Mouse (Mus musculus) liver, adult 2 months (tissue): Measurements from ENCODE around the gene Pik3r6. TPM values are rescaled to one million over a fixed set of nuclear protein-coding genes. Genes with fewer than 3 reads are reported as not detected.

Experiments
- DNase-seq: peaks from one replicate; pipeline ENCODE4 v3.0.0-alpha.2; 2011; ENCODE audit warnings: low read depth, low spot score; ENCODE audit errors: extremely low read depth
- H3K27ac ChIP-seq: fragments of 200-500 bp; replicated peaks from 2 replicates; pipeline ENCODE4 v1.5.1; 2012; ENCODE audit warnings: low read depth, mild to moderate bottlenecking, control low read depth, inconsistent platforms, low read length; ENCODE audit not compliant: insufficient read depth
- H3K27me3 ChIP-seq: fragments of 200-500 bp; 2 replicates; pipeline ENCODE4 v1.6.1; 2012; ENCODE audit warnings: mild to moderate bottlenecking, moderate library complexity, low read length, inconsistent platforms; ENCODE audit not compliant: control insufficient read depth, insufficient read depth
- H3K36me3 ChIP-seq: fragments of 200-500 bp; 2 replicates; pipeline ENCODE4 v1.6.1; 2012; ENCODE audit warnings: low read length, inconsistent platforms; ENCODE audit not compliant: control insufficient read depth, insufficient read depth
- H3K4me1 ChIP-seq: fragments of 200-500 bp; 2 replicates; pipeline ENCODE4 v1.6.1; 2011; ENCODE audit warnings: low read length; ENCODE audit not compliant: control insufficient read depth, insufficient read depth
- H3K4me3 ChIP-seq: fragments of 200-500 bp; 2 replicates; pipeline ENCODE4 v1.5.1; 2011; ENCODE audit warnings: low read depth, mild to moderate bottlenecking, control low read depth, low read length, moderate library complexity; ENCODE audit not compliant: insufficient read depth
- H3K79me2 ChIP-seq: fragments of 200-500 bp; 2 replicates; pipeline ENCODE4 v1.6.1; 2012; ENCODE audit warnings: inconsistent platforms, mild to moderate bottlenecking, low read length, moderate library complexity; ENCODE audit not compliant: control insufficient read depth, insufficient read depth
- H3K9ac ChIP-seq: fragments of 200-500 bp; 2 replicates; pipeline ENCODE4 v1.6.1; 2012; ENCODE audit warnings: low read depth, mild to moderate bottlenecking, control low read depth, inconsistent platforms, low read length
- CTCF ChIP-seq: fragments of 200-500 bp; IDR thresholded peaks from 2 replicates; pipeline ENCODE4 v1.5.1; 2011; ENCODE audit warnings: low read depth, low read length, control low read depth
- POLR2A ChIP-seq: fragments of 200-500 bp; IDR thresholded peaks from 2 replicates; pipeline ENCODE4 v1.6.1; 2011; ENCODE audit warnings: low read length, control low read depth; ENCODE audit not compliant: insufficient read depth; ENCODE audit errors: extremely low read depth
- WGBS: fragments of 180-500 bp; shearing (Covaris S2); methylation state at CpG from one replicate; pipeline ENCODE4 v1.1.7; 2018; 5-methylcytosine and 5-hydroxymethylcytosine counted together
- polyA plus RNA-seq: library from polyadenylated mRNA; depleted of rRNA; stranded (reverse); fragments of >200 nt; gene quantifications from 2 replicates; pipeline ENCODE4 v1.2.3, GENCODE M21; 2012
- total RNA-seq: library from RNA; depleted of rRNA; stranded (reverse); fragments of >200 nt; gene quantifications from 2 replicates; pipeline ENCODE4 v1.2.3, GENCODE M21; 2014

Pik3r6 gene
- total and polyA plus RNA-seq, 2 experiments = 0.73 to 0.74 TPM

GRCm38 (mm10) chr11:68519362-68519761, 16.5 kb downstream of the Pik3r6 start:
- H3K79me2 ChIP-seq = no peaks in the 10 kb centered on the region
- no peak overlapping the region for H3K4me3 ChIP-seq
- no peak for TF ChIP-seq POLR2A
- no peak for TF ChIP-seq CTCF
- H3K27ac ChIP-seq = no peak overlapping the region
- H3K36me3 ChIP-seq = no peaks in the 10 kb centered on the region
- WGBS = 93% methylated on average over 4 of the region's 4 CpGs
- no peaks in the 10 kb centered on the region; the same call in 1 of the 2 replicates for H3K27me3 ChIP-seq
- no peak for DNase-seq
- H3K9ac ChIP-seq = no peak overlapping the region
- H3K4me1 ChIP-seq = no peaks in the 10 kb centered on the region

DNA sequence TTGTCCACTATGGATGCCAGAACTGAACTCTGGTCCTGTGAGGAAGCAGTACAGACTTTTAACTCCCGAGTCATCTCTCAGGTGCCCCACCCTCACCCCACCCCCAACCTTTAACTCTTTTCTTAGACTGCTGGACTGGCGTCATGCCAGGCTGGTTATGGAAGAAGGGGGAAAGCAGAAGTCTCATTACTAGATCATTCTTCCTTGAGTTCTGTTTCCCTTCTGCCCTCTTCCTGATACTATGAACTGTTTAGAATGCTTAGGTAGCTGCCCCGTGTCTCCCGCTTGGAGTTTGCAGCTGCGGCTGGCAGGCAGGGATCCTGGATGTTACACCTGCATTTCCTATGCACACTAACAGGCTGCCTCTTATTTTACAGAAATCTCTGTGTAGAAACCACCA, 17.0 kb downstream of the Pik3r6 start:
- no peak for TF ChIP-seq CTCF
- no peak for TF ChIP-seq POLR2A
- no peaks in the 10 kb centered on the region; the same call in 1 of the 2 replicates for H3K27me3 ChIP-seq
- H3K27ac ChIP-seq = no peak overlapping the region
- no peak overlapping the region for H3K9ac ChIP-seq
- WGBS = 86% methylated on average over 5 of the region's 5 CpGs
- H3K4me1 ChIP-seq = no peaks in the 10 kb centered on the region
- H3K36me3 ChIP-seq = no peaks in the 10 kb centered on the region
- no peaks in the 10 kb centered on the region for H3K79me2 ChIP-seq
- no peak overlapping the region for H3K4me3 ChIP-seq
- no peak for DNase-seq

DNA sequence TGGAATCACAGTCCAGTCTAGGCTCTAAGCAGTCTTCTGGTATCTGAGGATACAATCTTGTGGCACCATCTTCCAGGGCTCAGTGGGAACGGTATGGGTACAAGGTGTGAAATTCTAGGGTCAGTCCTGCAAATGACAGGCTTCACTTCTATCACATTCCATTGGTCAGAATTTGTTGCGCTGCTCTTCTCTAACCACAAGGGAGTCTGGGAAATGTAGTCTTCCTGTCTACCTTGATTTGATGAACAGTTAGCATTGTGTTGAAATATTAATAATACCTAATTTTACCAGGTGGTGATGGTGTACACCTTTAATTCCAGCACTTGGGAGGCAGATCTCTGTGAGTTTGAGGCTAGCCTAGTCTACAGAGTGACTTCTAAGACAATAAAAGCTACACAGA, 17.6 kb downstream of the Pik3r6 start:
- H3K27me3 ChIP-seq = no peaks in the 10 kb centered on the region
- H3K4me1 ChIP-seq = no peaks in the 10 kb centered on the region
- no peak overlapping the region for H3K27ac ChIP-seq
- TF ChIP-seq CTCF = no peak
- TF ChIP-seq POLR2A = no peak
- no peaks in the 10 kb centered on the region for H3K36me3 ChIP-seq
- DNase-seq = no peak
- no peak overlapping the region for H3K9ac ChIP-seq
- no peak overlapping the region for H3K4me3 ChIP-seq
- 86% methylated on average over 2 of the region's 2 CpGs for WGBS
- no peaks in the 10 kb centered on the region for H3K79me2 ChIP-seq

DNA sequence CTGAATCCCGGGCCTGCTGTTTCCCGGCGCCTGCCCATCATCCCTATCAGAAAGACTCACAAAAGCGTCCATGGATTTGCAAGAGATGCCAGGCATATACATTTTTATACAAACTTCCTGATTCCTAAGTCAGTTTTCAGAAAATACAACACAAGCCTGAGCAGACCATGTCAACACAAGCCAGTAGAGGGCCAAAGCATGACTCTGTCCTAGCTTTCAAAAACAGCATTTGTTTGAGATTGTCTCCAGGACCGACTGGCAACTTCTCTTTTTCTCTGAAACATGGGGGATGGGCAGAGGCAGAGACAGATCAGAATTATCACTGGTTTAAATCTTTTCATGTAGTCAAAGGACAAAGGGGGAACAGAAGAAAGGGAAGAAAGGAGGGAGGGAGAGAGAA, 18.5 kb downstream of the Pik3r6 start:
- DNase-seq = no peak
- Histone ChIP-seq H3K27me3 (no peaks in the 10 kb centered on the region), H3K9ac (no peak overlapping the region), H3K4me3 (no peak overlapping the region), H3K4me1 (no peaks in the 10 kb centered on the region), H3K36me3 (no peaks in the 10 kb centered on the region), H3K27ac (no peak overlapping the region), H3K79me2 (no peaks in the 10 kb centered on the region)
- WGBS = 79% methylated on average over 5 of the region's 5 CpGs
- TF ChIP-seq POLR2A = no peak
- TF ChIP-seq CTCF = no peak

DNA sequence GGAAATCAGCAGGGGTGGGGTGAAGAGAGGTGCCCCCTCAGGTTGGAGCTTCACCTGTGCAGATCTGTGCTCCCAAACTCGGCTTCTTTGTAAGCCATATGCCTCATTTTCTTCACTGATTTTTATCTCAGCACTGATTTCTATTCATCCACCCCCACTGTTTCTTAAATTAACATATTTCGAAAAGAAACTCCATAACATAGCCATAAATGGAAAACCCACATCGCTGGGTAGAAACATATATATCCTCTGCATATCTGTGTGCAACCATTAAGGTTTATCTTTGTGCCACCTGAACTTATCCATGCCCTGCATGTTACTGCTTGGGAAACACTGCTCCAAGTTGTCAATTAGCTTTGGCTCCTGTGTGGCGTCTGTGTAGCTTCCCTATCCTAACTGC, 23.6 kb downstream of the Pik3r6 start:
- DNase-seq = no peak
- H3K27ac ChIP-seq = no peak overlapping the region
- H3K36me3 ChIP-seq = no peaks in the 10 kb centered on the region
- WGBS = 72% methylated on average over 4 of the region's 4 CpGs
- no peak for TF ChIP-seq POLR2A
- TF ChIP-seq CTCF = no peak
- no peaks in the 10 kb centered on the region for H3K4me1 ChIP-seq
- no peaks in the 10 kb centered on the region for H3K27me3 ChIP-seq
- H3K4me3 ChIP-seq = no peak overlapping the region
- no peaks in the 10 kb centered on the region for H3K79me2 ChIP-seq
- H3K9ac ChIP-seq = no peak overlapping the region

DNA sequence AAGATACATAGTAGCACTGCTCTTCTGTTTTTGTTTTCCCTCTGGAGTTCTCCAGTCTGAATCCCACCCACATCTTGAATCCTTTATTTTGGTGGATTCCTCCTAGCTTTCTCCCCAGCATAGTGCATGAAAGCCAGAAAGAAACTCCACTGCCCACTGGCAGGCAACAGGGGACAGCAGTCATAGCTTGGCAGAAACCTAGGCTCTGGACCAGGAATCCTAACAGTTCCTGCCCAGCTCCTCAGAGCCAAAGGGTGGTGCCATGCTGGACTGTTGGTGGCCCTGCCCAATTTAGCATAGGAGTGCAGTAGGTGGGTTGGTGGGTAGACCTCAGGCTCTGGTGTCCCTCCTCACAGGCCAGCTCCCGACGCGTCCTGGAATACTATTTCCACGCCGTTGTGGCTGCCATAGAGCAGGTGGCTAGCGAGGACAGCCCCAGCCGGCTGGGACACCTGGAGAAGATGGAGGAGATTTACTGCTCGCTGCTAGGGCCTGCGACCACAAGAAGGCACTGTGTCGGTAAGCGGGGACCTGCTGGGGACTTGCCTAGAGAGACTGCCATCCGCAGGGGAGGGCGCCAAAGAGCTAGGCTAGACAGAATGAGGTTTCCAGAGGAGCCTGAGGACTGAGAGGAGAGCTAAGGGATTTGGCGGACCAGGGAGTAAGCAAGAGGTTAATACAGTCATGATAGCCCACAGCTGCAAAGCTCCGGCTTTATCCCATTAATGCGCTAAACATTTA, 28.4 kb downstream of the Pik3r6 start:
- H3K27ac ChIP-seq = no peak overlapping the region
- no peaks in the 10 kb centered on the region for H3K4me1 ChIP-seq
- no peak overlapping the region for H3K9ac ChIP-seq
- no peaks in the 10 kb centered on the region for H3K27me3 ChIP-seq
- no peaks in the 10 kb centered on the region for H3K36me3 ChIP-seq
- 35% methylated on average over 16 of the region's 16 CpGs for WGBS
- no peaks in the 10 kb centered on the region for H3K79me2 ChIP-seq
- no peak for DNase-seq
- H3K4me3 ChIP-seq = no peak overlapping the region
- TF ChIP-seq CTCF (peak; percentile 42), POLR2A (no peak)
